Mouse (Mus musculus): ENCODE results near the gene Ift80.
"Not testable (repeated sequence)": the region's sequence is repeated elsewhere in the genome, so short reads cannot be mapped to it uniquely, and the experiment has no call there.

The Ift80 gene
- long read RNA-seq, experiment 1, full-length matches to known transcripts, result 1 of 3 reads
- long read RNA-seq, experiment 1, partial matches to known transcripts, result 1 of 3 reads
- long read RNA-seq, experiment 1, other reads (novel, unspliced or antisense), result 1 of 3 reads
- long read RNA-seq, experiment 2, full-length matches to known transcripts, result 1 of 5 reads
- long read RNA-seq, experiment 2, partial matches to known transcripts, result 0 of 5 reads
- long read RNA-seq, experiment 2, other reads (novel, unspliced or antisense), result 4 of 5 reads

- intact Hi-C loops (cut with DNase I), result loop anchor here (10.0 kb wide), 1 partner anchor 120 kb away; the partner anchor contains the start of gene Kpna4
These were observed at the start of gene Ift80, which contains the start of gene Smc4 for GRCm38 (mm10) chr3:69004437-69005337. Gene Ift80, minus strand, starts transcription at chr3:69004570. Gene Smc4, plus strand, starts transcription at chr3:69004738.

DNA sequence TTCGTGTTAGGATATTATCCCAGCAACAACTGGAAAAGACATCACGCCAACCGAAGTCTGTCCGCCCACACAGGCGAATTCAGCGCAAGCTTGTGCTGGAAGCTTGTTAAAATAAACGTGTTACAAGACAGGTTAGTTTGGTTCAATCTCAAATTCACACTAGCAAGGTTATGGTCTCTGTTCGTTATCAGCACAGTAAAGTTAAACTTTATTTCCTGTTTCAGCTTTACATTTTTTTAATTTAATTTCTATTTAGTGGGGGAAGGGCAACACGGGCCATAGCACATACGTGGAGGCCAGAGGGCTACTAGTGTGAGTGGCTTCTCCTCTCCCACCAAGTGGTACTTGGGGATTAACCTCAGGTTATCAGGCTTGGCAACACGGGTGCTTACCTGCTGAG is 47.5 kb upstream of the Ift80 start:
- intact Hi-C loops (cut with DNase I), result no loop called here

DNA sequence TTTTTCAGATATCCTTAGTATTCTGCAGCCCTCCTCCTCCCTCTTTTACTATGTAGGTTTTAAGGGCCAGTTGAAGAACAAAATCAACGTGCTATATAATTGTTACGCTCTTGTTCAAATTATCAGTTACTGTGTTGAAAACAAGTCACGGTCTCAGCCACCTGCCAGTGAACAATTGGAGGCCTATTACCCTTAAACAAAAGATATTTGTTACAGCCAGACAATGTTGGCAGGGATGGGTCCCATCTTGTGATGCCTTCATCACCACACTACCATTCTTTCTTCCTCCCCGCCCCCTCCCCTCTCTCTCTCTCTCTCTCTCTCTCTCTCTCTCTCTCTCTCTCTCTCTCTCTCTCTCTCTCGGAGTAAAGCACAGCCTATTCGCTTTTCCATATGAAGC is 44.6 kb upstream of the Ift80 start:
- intact Hi-C loops (cut with DNase I), result no loop called here

DNA sequence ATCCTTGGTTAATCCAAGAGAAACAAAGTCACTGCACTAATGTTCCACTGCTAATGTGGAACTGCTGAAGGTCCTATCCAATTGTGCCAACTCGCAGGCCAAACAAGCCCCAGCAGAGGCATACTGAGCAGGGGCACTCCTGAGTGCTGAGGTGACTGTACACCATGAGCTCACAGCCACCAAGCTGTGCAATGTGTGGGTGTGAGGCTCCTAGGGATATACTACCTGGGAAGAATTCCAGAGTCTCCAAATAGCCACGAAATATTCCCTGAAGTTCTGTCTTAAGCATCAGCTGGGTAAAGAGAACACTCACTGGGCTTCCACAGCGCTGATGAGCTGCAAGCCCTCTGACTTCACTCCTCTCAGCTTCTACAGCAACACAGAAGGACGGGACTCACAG is 43.3 kb upstream of the Ift80 start:
- intact Hi-C loops (cut with DNase I), result no loop called here

GRCm38 (mm10) chr3:69046509-69046908 is 42.1 kb upstream of the Ift80 start:
- intact Hi-C loops (cut with DNase I), result no loop called here

DNA sequence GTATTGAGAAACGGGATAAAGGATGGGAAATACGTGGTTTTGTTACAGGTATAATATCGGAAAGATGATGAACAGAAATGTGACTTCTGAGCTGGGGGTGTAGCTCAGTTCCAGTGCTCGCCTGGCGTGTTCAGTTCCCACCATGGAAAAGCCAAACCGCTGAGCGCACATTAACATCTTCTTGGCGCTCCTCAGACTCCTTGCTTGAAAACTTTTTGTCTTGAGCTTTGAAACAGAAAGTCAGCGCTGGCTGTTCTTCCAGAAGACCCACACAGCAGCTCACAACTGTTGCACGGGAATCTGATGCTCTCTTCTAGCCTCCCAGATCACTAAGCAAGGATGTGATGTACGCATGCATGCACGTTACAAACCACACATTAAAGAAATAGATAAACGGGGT is 41.4 kb upstream of the Ift80 start:
- intact Hi-C loops (cut with DNase I), result loop anchor here (2.0 kb wide), 1 partner anchor 39 kb away; no protein-coding TSS in a partner anchor

- intact Hi-C loops (cut with DNase I), result loop anchor here (2.0 kb wide), 1 partner anchor 39 kb away; no protein-coding TSS in a partner anchor
These were observed 41.0 kb upstream of the Ift80 start for GRCm38 (mm10) chr3:69045400-69045703.

GRCm38 (mm10) chr3:69044645-69045399 is 40.5 kb upstream of the Ift80 start, which contains the start of gene Trim59:
Gene Trim59, minus strand, starts transcription at chr3:69044755.
- intact Hi-C loops (cut with DNase I), result loop anchor here (2.0 kb wide), 1 partner anchor 38 kb away; no protein-coding TSS in a partner anchor

DNA sequence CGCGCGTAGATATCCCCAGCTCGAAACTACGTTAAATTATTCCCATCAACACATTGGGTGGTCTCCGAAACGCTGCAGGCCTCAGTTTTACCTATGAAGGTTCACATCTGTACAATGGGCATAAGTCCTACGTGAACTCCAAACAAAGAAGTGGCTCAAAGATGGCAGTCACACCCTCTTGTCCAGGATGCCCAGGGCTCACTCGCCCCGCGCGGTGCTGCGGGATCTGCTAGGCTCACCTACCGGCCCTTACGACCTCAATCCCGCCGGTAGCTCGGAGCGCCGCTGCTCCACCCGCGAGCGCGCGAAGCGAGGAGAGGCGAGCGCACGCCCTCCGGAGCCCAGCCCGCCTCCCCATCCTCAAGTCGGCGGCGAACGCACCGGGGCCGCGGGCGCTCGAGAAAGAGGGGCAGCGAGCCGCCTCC is 39.8 kb upstream of the Ift80 start:
- intact Hi-C loops (cut with DNase I), result loop anchor here (2.0 kb wide), 1 partner anchor 37 kb away; no protein-coding TSS in a partner anchor

GRCm38 (mm10) chr3:69041298-69041697 is 36.9 kb upstream of the Ift80 start:
- intact Hi-C loops (cut with DNase I), result no loop called here

DNA sequence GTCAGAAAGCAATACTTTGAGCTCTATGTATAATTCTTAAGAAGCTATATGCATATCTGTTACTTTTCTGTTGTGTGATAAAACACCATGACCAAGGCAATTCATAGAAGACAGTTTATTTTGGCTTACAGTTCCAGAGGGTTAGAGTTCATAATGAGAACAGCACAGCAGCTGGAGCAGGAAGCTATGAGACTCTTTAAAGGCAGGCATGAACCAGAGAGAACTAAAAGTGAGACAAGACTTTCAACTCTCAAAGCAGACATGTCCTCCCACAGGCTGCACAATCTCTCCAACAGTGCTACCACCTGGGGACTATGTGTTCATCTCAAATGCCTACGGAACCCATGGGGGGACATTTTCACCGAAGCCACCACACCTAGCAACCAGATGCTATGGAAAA is 35.7 kb upstream of the Ift80 start:
- intact Hi-C loops (cut with DNase I), result no loop called here

DNA sequence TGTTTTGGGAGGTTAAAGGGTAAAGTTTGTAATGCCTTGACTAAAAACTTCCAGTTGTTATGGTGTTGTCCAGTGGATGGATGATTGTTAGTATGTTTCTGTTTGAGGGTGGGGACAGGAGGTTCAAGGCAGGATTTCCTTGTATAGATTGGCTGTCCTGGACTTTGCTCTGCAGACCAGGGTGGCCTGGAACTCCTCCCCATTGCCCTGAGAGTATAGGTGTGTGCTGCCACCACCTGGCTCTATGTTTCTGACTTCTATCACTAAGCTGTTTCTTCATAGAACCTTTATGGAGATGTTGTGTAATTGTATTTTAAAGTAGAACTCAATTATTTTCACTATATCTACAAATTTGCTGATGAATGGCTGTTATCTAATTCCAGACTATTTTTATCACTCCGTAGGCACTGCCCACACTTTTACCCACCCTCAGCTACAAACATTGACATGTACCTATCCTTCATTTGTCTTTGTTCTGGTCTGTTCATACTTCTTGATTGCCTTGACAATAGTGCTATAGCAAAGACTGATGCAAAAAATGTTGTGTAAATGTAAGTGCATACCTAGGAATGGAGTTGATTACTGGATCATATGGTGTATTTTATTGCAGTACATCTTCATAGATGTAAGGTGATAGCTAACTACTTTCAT is 21.9 kb upstream of the Ift80 start:
- intact Hi-C loops (cut with DNase I), result no loop called here

GRCm38 (mm10) chr3:69020764-69021163 is 16.4 kb upstream of the Ift80 start:
- intact Hi-C loops (cut with DNase I), result no loop called here

GRCm38 (mm10) chr3:69020285-69020684 is 15.9 kb upstream of the Ift80 start:
- intact Hi-C loops (cut with DNase I), result no loop called here

GRCm38 (mm10) chr3:69018635-69019034 is 14.3 kb upstream of the Ift80 start:
- intact Hi-C loops (cut with DNase I), result not testable (repeated sequence)

DNA sequence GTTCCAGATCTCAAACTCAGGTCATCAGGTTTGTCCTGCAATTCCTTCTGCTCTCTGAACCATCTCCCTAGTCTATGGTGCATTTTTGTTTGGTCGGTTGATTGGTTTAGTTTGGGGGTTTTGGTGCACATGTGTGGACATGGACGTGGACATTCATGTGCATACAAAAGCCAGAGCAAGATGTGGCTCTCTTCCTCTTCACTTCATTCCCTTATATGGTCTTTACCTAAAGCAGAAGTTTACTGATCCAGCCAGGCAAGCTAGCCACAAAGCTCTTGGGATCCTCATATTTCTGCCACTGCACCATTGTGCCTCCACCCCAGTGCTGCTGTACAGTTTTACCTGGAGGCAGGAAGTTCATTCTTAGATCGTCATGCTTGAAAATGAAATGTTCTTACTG is 12.8 kb upstream of the Ift80 start:
- intact Hi-C loops (cut with DNase I), result no loop called here

DNA sequence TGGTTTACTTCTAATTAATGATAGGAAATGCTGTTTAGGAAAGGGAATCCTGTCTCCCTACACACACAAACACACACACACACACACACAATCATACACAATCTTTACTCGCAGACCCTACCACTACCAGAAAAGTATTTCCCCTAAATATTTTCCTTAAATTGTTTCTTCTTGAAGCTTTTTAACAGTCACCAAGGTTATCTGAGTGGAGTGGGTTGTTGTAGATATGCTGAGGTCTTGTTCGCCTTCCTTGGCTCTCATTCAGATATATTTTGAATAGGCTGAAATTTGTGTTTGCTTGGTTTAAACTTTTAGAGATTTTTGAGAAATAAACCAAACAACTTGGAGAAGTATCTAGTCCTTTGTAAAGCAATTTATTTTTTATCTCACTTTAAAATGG is 4.5 kb upstream of the Ift80 start:
- intact Hi-C loops (cut with DNase I), result loop anchor here (10.0 kb wide), 1 partner anchor 116 kb away; the partner anchor contains the start of gene Kpna4

- intact Hi-C loops (cut with DNase I), result loop anchor here (2.0 to 10.0 kb wide), 2 partner anchors 38 to 118 kb away; partner anchors contain the start of genes Kpna4 and Trim59
These were observed 1.9 kb upstream of the Ift80 start for GRCm38 (mm10) chr3:69006246-69006760.

GRCm38 (mm10) chr3:69005338-69006245 is 1.2 kb upstream of the Ift80 start:
- intact Hi-C loops (cut with DNase I), result loop anchor here (2.0 to 10.0 kb wide), 2 partner anchors 39 to 119 kb away; partner anchors contain the start of genes Kpna4 and Trim59

All from adrenal gland (tissue).